In genomic region chr10:74929578-74929977, GRCm38 (mm10) we compare ENCODE assay signal across 10 mouse cellular contexts. TPM values are rescaled to one million over a fixed set of nuclear protein-coding genes. Genes with fewer than 3 reads are reported as not detected.
DNase-seq lines count a peak whose midpoint lies in the region; ATAC-seq and TF ChIP-seq lines count a peak whose summit lies in the region.
"Had no signal": no experiment of that assay in that cellular context is flagged by ENCODE, and none has a peak within 500 bp of the region (broad histone marks: within the 10 kb centered on the region; RNA-seq: fewer than 3 reads in every experiment).

No protein-coding gene starts in this region.

- no peaks in the 10 kb centered on the region for H3K9me3 ChIP-seq in forebrain, postnatal 0 days (ENCODE audit: low read length)
- H3K9me3 ChIP-seq in forebrain, embryonic 13.5 days (replicated peaks) = no peaks in the 10 kb centered on the region
- no peaks in the 10 kb centered on the region for H3K9me3 ChIP-seq in lung, embryonic 14.5 days (ENCODE audit: low read depth, low read length)
- H3K9me3 ChIP-seq: embryonic facial prominence, embryonic 12.5 days had no signal

- H3K9ac ChIP-seq in forebrain, postnatal 0 days = no peak overlapping the region
- H3K9ac ChIP-seq in forebrain, embryonic 13.5 days = no peak overlapping the region
- H3K9ac ChIP-seq in lung, embryonic 14.5 days = no peak overlapping the region
- H3K9ac ChIP-seq: embryonic facial prominence, embryonic 12.5 days had no signal

- WGBS in forebrain, postnatal 0 days = 74% methylated on average over 6 of the region's 6 CpGs
- 72% methylated on average over 6 of the region's 6 CpGs for WGBS in forebrain, embryonic 13.5 days
- WGBS in lung, embryonic 14.5 days = 69% methylated on average over 6 of the region's 6 CpGs
- WGBS in bone marrow, adult 2 months = 66% methylated on average over 6 of the region's 6 CpGs

- no peak for TF ChIP-seq POLR2A in bone marrow, adult 2 months (IDR thresholded peaks at IDR 0.05; ENCODE audit: borderline replicate concordance, control insufficient read depth, low read depth, low read length)

- no peaks in the 10 kb centered on the region for H3K36me3 ChIP-seq in forebrain, postnatal 0 days (ENCODE audit: insufficient read depth)
- H3K36me3 ChIP-seq in forebrain, embryonic 13.5 days (ENCODE audit: poor library complexity, severe bottlenecking) = no peaks in the 10 kb centered on the region
- H3K36me3 ChIP-seq in lung, embryonic 14.5 days (ENCODE audit: insufficient read depth) = no peaks in the 10 kb centered on the region
- no peaks in the 10 kb centered on the region for H3K36me3 ChIP-seq in splenic B cell, adult 2 months (ENCODE audit: control insufficient read depth, insufficient read depth, low read length, poor library complexity, severe bottlenecking)
- H3K36me3 ChIP-seq: embryonic facial prominence, embryonic 12.5 days; G1E had no signal

- ATAC-seq in forebrain, postnatal 0 days = no peak
- ATAC-seq in forebrain, embryonic 13.5 days = no peak
- no peak for ATAC-seq in lung, embryonic 14.5 days (ENCODE audit: insufficient read depth)

- H3K4me3 ChIP-seq in forebrain, postnatal 0 days (ENCODE audit: low read depth, low read length) = no peak overlapping the region
- no peak overlapping the region for H3K4me3 ChIP-seq in forebrain, embryonic 13.5 days
- H3K4me3 ChIP-seq in lung, embryonic 14.5 days (ENCODE audit: low read depth, low read length) = no peak overlapping the region
- H3K4me3 ChIP-seq in bone marrow, adult 2 months (replicated peaks; ENCODE audit: control insufficient read depth, low read depth, low read length) = no peak overlapping the region
- H3K4me3 ChIP-seq: embryonic facial prominence, embryonic 12.5 days had no signal

- no peaks in the 10 kb centered on the region for H3K27me3 ChIP-seq in forebrain, postnatal 0 days (ENCODE audit: insufficient read depth, low read length)
- H3K27me3 ChIP-seq in forebrain, embryonic 13.5 days = no peaks in the 10 kb centered on the region
- no peaks in the 10 kb centered on the region for H3K27me3 ChIP-seq in lung, embryonic 14.5 days (ENCODE audit: insufficient read depth, low read length)
- H3K27me3 ChIP-seq in splenic B cell, adult 2 months (ENCODE audit: control insufficient read depth, insufficient read depth, low read length, poor library complexity, severe bottlenecking) = no peaks in the 10 kb centered on the region
- H3K27me3 ChIP-seq: embryonic facial prominence, embryonic 12.5 days had no signal

- no peak overlapping the region for H3K4me2 ChIP-seq in forebrain, postnatal 0 days (ENCODE audit: low read depth)
- no peak overlapping the region for H3K4me2 ChIP-seq in forebrain, embryonic 13.5 days
- no peak overlapping the region for H3K4me2 ChIP-seq in lung, embryonic 14.5 days
- H3K4me2 ChIP-seq: embryonic facial prominence, embryonic 12.5 days had no signal

- no peak overlapping the region for H3K27ac ChIP-seq in forebrain, postnatal 0 days (ENCODE audit: low read depth, low read length)
- no peak overlapping the region for H3K27ac ChIP-seq in forebrain, embryonic 13.5 days
- no peak overlapping the region for H3K27ac ChIP-seq in lung, embryonic 14.5 days (ENCODE audit: low read depth)
- H3K27ac ChIP-seq in bone marrow, adult 2 months (ENCODE audit: control insufficient read depth, insufficient read depth, low read depth, low read length, poor library complexity) = no peak overlapping the region
- H3K27ac ChIP-seq: embryonic facial prominence, embryonic 12.5 days had no signal

- no peak for DNase-seq in forebrain, postnatal 0 days
- DNase-seq in lung, embryonic 14.5 days = no peak
- DNase-seq in lung, postnatal 4 days = no peak
- DNase-seq in splenic B cell, adult 2 months (ENCODE audit: low read depth, low spot score) = peak; percentile 38
- DNase-seq in ovary, postnatal 10 days (ENCODE audit: low spot score) = no peak
- DNase-seq in cerebellum, postnatal 36 days = no peak

- peak; percentile 51 for TF ChIP-seq CTCF in forebrain, postnatal 0 days (IDR thresholded peaks at IDR 0.05; ENCODE audit: low read depth)
- TF ChIP-seq CTCF in lung, embryonic 14.5 days (IDR thresholded peaks at IDR 0.05; ENCODE audit: low read depth) = peak; percentile 60
- peak; percentile 46 for TF ChIP-seq CTCF in bone marrow, adult 2 months (IDR thresholded peaks at IDR 0.05; ENCODE audit: control insufficient read depth, insufficient read depth, low read length)

- H3K4me1 ChIP-seq in forebrain, postnatal 0 days (ENCODE audit: insufficient read depth) = peaks cover 7% of the 10 kb centered on the region; the same call in 1 of the 2 replicates
- H3K4me1 ChIP-seq in forebrain, embryonic 13.5 days = peaks cover 7% of the 10 kb centered on the region
- H3K4me1 ChIP-seq in lung, embryonic 14.5 days (ENCODE audit: insufficient read depth) = no peaks in the 10 kb centered on the region
- peaks cover 1% of the 10 kb centered on the region; the same call in 1 of the 2 replicates for H3K4me1 ChIP-seq in bone marrow, adult 2 months (ENCODE audit: control insufficient read depth, insufficient read depth, low read length)

RNA-seq across cellular contexts. Expression of gene Gnaz, which starts 37.4 kb away (rescaled TPM):
- total RNA-seq in forebrain, postnatal 0 days (2014; rRNA removed) = 127 and 140 TPM in 2 replicates
- 76.7 and 106 TPM in 2 replicates for polyA plus RNA-seq in forebrain, postnatal 0 days (2015; fragmentation: Nextera tagmentation; extraction: Ambion mirVana)
- polyA plus RNA-seq in forebrain, embryonic 13.5 days (2015; fragmentation: Nextera tagmentation; extraction: Ambion mirVana) = 18.3 and 20.9 TPM in 2 replicates
- polyA plus RNA-seq in lung, embryonic 14.5 days (2014; fragmentation: Nextera tagmentation; extraction: Ambion mirVana) = 2.9 and 3.2 TPM in 2 replicates
- polyA plus RNA-seq in bone marrow, adult 2 months (2011; ENCODE audit: insufficient read depth, insufficient read length, low replicate concordance, missing spikeins) = 11.6 and 20.9 TPM in 2 replicates
